Mouse (Mus musculus): ENCODE measurements around the gene Cep63. TPM values are rescaled to one million over a fixed set of nuclear protein-coding genes. Genes with fewer than 3 reads are reported as not detected.
A peak's percentile ranks its signal among the peaks of the same experiment; 100 is the strongest.

Gene Cep63
- 49.9 and 59.8 TPM in 2 replicates for polyA plus RNA-seq (2015; fragmentation: Nextera tagmentation; extraction: Ambion mirVana)

- peak within 1 kb of the TSS; percentile 56 for H3K4me2 ChIP-seq
- ATAC-seq (ENCODE audit: borderline replicate concordance, extremely low read depth, low FRiP score, low TSS enrichment) = peak; percentile 95
- WGBS = under 1% methylated on average over 80 of the region's 84 CpGs
- no peaks in the 10 kb centered on the region for H3K27me3 ChIP-seq
- H3K9me3 ChIP-seq = no peaks in the 10 kb centered on the region
- peaks cover 31% of the 10 kb centered on the region for H3K4me1 ChIP-seq
- no peaks in the 10 kb centered on the region for H3K36me3 ChIP-seq
- H3K27ac ChIP-seq = peak within 1 kb of the TSS; percentile 97
- peak within 1 kb of the TSS; percentile 98 for H3K9ac ChIP-seq
- H3K4me3 ChIP-seq = peak within 1 kb of the TSS; percentile 87
Measured at GRCm38 (mm10) chr9:102625983-102626838, at the start of gene Cep63, which contains the start of gene Anapc13. TSS of gene Cep63 (minus strand) at chr9:102626534. TSS of gene Anapc13 (plus strand) at chr9:102626296.

GRCm38 (mm10) chr9:102675922-102676321, 49.6 kb upstream of the Cep63 start:
- no peak overlapping the region for H3K4me2 ChIP-seq
- H3K9ac ChIP-seq = no peak overlapping the region
- no peaks in the 10 kb centered on the region for H3K27me3 ChIP-seq
- H3K4me1 ChIP-seq = no peaks in the 10 kb centered on the region
- no peaks in the 10 kb centered on the region for H3K9me3 ChIP-seq
- no peak overlapping the region for H3K4me3 ChIP-seq
- 51% methylated on average over 5 of the region's 5 CpGs for WGBS
- no peaks in the 10 kb centered on the region for H3K36me3 ChIP-seq
- no peak overlapping the region for H3K27ac ChIP-seq
- no peak for ATAC-seq (ENCODE audit: borderline replicate concordance, extremely low read depth, low FRiP score, low TSS enrichment)

- no peak for ATAC-seq (ENCODE audit: borderline replicate concordance, extremely low read depth, low FRiP score, low TSS enrichment)
- WGBS = 63% methylated on average over 7 of the region's 7 CpGs
- Histone ChIP-seq H3K27ac (no peak overlapping the region), H3K36me3 (no peaks in the 10 kb centered on the region), H3K4me1 (no peaks in the 10 kb centered on the region), H3K4me3 (no peak overlapping the region), H3K4me2 (no peak overlapping the region), H3K9ac (no peak overlapping the region), H3K27me3 (no peaks in the 10 kb centered on the region), H3K9me3 (no peaks in the 10 kb centered on the region)
Measured at GRCm38 (mm10) chr9:102673381-102673780, 47.0 kb upstream of the Cep63 start.

- no peaks in the 10 kb centered on the region for H3K4me1 ChIP-seq
- no peak overlapping the region for H3K27ac ChIP-seq
- no peak for ATAC-seq (ENCODE audit: borderline replicate concordance, extremely low read depth, low FRiP score, low TSS enrichment)
- 62% methylated on average over 12 of the region's 12 CpGs for WGBS
- H3K27me3 ChIP-seq = no peaks in the 10 kb centered on the region
- H3K36me3 ChIP-seq = no peaks in the 10 kb centered on the region
- H3K4me2 ChIP-seq = no peak overlapping the region
- H3K9me3 ChIP-seq = no peaks in the 10 kb centered on the region
- H3K9ac ChIP-seq = no peak overlapping the region
- H3K4me3 ChIP-seq = no peak overlapping the region
Measured at GRCm38 (mm10) chr9:102668906-102669305, 42.6 kb upstream of the Cep63 start.

GRCm38 (mm10) chr9:102668115-102668514, 41.8 kb upstream of the Cep63 start:
- WGBS = 30% methylated on average over 6 of the region's 6 CpGs
- H3K4me1 ChIP-seq = no peaks in the 10 kb centered on the region
- no peaks in the 10 kb centered on the region for H3K27me3 ChIP-seq
- H3K36me3 ChIP-seq = no peaks in the 10 kb centered on the region
- H3K9me3 ChIP-seq = no peaks in the 10 kb centered on the region
- H3K9ac ChIP-seq = no peak overlapping the region
- H3K4me3 ChIP-seq = no peak overlapping the region
- no peak overlapping the region for H3K27ac ChIP-seq
- no peak for ATAC-seq (ENCODE audit: borderline replicate concordance, extremely low read depth, low FRiP score, low TSS enrichment)
- no peak overlapping the region for H3K4me2 ChIP-seq

GRCm38 (mm10) chr9:102656355-102657095, 30.2 kb upstream of the Cep63 start:
- Histone ChIP-seq H3K4me3 (no peak overlapping the region), H3K36me3 (no peaks in the 10 kb centered on the region), H3K27me3 (no peaks in the 10 kb centered on the region), H3K9me3 (no peaks in the 10 kb centered on the region), H3K4me1 (no peaks in the 10 kb centered on the region), H3K4me2 (peak overlapping the region; percentile 25; the same call in 1 of the 2 replicates), H3K27ac (peak overlapping the region; percentile 82), H3K9ac (no peak overlapping the region)
- 48% methylated on average over 8 of the region's 8 CpGs for WGBS
- peak; percentile 58; the same call in 1 of the 2 replicates for ATAC-seq (ENCODE audit: borderline replicate concordance, extremely low read depth, low FRiP score, low TSS enrichment)

GRCm38 (mm10) chr9:102651199-102651720, 24.9 kb upstream of the Cep63 start:
- H3K4me1 ChIP-seq = peaks cover 29% of the 10 kb centered on the region
- no peak overlapping the region for H3K27ac ChIP-seq
- no peaks in the 10 kb centered on the region for H3K27me3 ChIP-seq
- no peak for ATAC-seq (ENCODE audit: borderline replicate concordance, extremely low read depth, low FRiP score, low TSS enrichment)
- H3K4me3 ChIP-seq = no peak overlapping the region
- H3K36me3 ChIP-seq = no peaks in the 10 kb centered on the region
- H3K9me3 ChIP-seq = no peaks in the 10 kb centered on the region
- WGBS = 48% methylated on average over 6 of the region's 6 CpGs
- no peak overlapping the region for H3K9ac ChIP-seq
- H3K4me2 ChIP-seq = no peak overlapping the region

GRCm38 (mm10) chr9:102650637-102651036, 24.3 kb upstream of the Cep63 start:
- no peaks in the 10 kb centered on the region for H3K9me3 ChIP-seq
- no peaks in the 10 kb centered on the region for H3K27me3 ChIP-seq
- no peaks in the 10 kb centered on the region for H3K36me3 ChIP-seq
- no peak overlapping the region for H3K9ac ChIP-seq
- no peak overlapping the region for H3K4me2 ChIP-seq
- no peak overlapping the region for H3K4me3 ChIP-seq
- WGBS = 25% methylated on average over 7 of the region's 7 CpGs
- peaks cover 31% of the 10 kb centered on the region for H3K4me1 ChIP-seq
- 0 out of 2 replicates have a peak overlapping the region, but pooled peaks have one; percentile 11 for H3K27ac ChIP-seq
- 0 out of 2 replicates have a peak, but pooled peaks have one; percentile 13 for ATAC-seq (ENCODE audit: borderline replicate concordance, extremely low read depth, low FRiP score, low TSS enrichment)

GRCm38 (mm10) chr9:102649917-102650527, 23.7 kb upstream of the Cep63 start:
- H3K4me2 ChIP-seq = no peak overlapping the region; the same call in 1 of the 2 replicates
- peak; percentile 60; the same call in 1 of the 2 replicates for ATAC-seq (ENCODE audit: borderline replicate concordance, extremely low read depth, low FRiP score, low TSS enrichment)

GRCm38 (mm10) chr9:102647010-102647409, 20.7 kb upstream of the Cep63 start:
- ATAC-seq (ENCODE audit: borderline replicate concordance, extremely low read depth, low FRiP score, low TSS enrichment) = no peak
- Histone ChIP-seq H3K4me2 (no peak overlapping the region), H3K36me3 (no peaks in the 10 kb centered on the region), H3K27ac (no peak overlapping the region), H3K9ac (no peak overlapping the region), H3K4me1 (peaks cover 64% of the 10 kb centered on the region), H3K9me3 (no peaks in the 10 kb centered on the region), H3K4me3 (no peak overlapping the region), H3K27me3 (no peaks in the 10 kb centered on the region)
- 79% methylated on average over 6 of the region's 6 CpGs for WGBS

More at GRCm38 (mm10) chr9:102649917-102650527, 23.7 kb upstream of the Cep63 start:
- no peaks in the 10 kb centered on the region for H3K9me3 ChIP-seq
- H3K36me3 ChIP-seq = no peaks in the 10 kb centered on the region
- WGBS = 26% methylated on average over 17 of the region's 17 CpGs
- H3K4me1 ChIP-seq = peaks cover 36% of the 10 kb centered on the region
- no peak overlapping the region for H3K4me3 ChIP-seq
- no peaks in the 10 kb centered on the region for H3K27me3 ChIP-seq
- H3K9ac ChIP-seq = no peak overlapping the region
- H3K27ac ChIP-seq = peak overlapping the region; percentile 11; the same call in 1 of the 2 replicates

GRCm38 (mm10) chr9:102645119-102645695, 18.9 kb upstream of the Cep63 start:
- WGBS = 71% methylated on average over 3 of the region's 3 CpGs
- ATAC-seq (ENCODE audit: borderline replicate concordance, extremely low read depth, low FRiP score, low TSS enrichment) = no peak
- H3K36me3 ChIP-seq = no peaks in the 10 kb centered on the region
- H3K4me2 ChIP-seq = no peak overlapping the region
- no peak overlapping the region for H3K9ac ChIP-seq
- no peaks in the 10 kb centered on the region for H3K27me3 ChIP-seq
- no peak overlapping the region for H3K4me3 ChIP-seq
- peak overlapping the region; percentile 92 for H3K27ac ChIP-seq
- H3K4me1 ChIP-seq = peaks cover 60% of the 10 kb centered on the region
- no peaks in the 10 kb centered on the region for H3K9me3 ChIP-seq
